Mouse (Mus musculus) kidney, embryonic 14.5 days (tissue): Measurements from ENCODE around the gene Gpatch2l. TPM values are rescaled to one million over a fixed set of nuclear protein-coding genes. Genes with fewer than 3 reads are reported as not detected.

Experiments
- ATAC-seq: fragments of 200-750 bp; cut with Nextera tagmentation; 2 replicates; pipeline ENCODE4 v1.8.0; 2017; ENCODE audit warnings: moderate number of reproducible peaks, mild to moderate bottlenecking, moderate TSS enrichment, moderate library complexity; ENCODE audit not compliant: low FRiP score, low TSS enrichment
- H3K27ac ChIP-seq: fragments of 300-500 bp; sonication (generic); 2 replicates; pipeline ENCODE4 v1.5.1; 2014; ENCODE audit warnings: low read depth, mild to moderate bottlenecking, low read length, moderate library complexity, mixed read lengths
- H3K27me3 ChIP-seq: fragments of 300-500 bp; sonication (generic); 2 replicates; pipeline ENCODE4 v1.6.1; 2014; ENCODE audit warnings: mild to moderate bottlenecking, low read length; ENCODE audit not compliant: control insufficient read depth, insufficient read depth
- H3K36me3 ChIP-seq: fragments of 300-500 bp; sonication (generic); 2 replicates; pipeline ENCODE4 v1.6.1; 2014; ENCODE audit warnings: low read length, mixed read lengths; ENCODE audit not compliant: control insufficient read depth, insufficient read depth
- H3K4me1 ChIP-seq: fragments of 300-500 bp; sonication (generic); 2 replicates; pipeline ENCODE4 v1.6.1; 2014; ENCODE audit warnings: low read length, mixed read lengths; ENCODE audit not compliant: control insufficient read depth, insufficient read depth
- H3K4me2 ChIP-seq: fragments of 300-500 bp; sonication (generic); replicated peaks from 2 replicates; pipeline ENCODE4 v1.6.1; 2014; ENCODE audit warnings: low read depth, mild to moderate bottlenecking, low read length
- H3K4me3 ChIP-seq: fragments of 300-500 bp; sonication (generic); 2 replicates; pipeline ENCODE4 v1.5.1; 2014; ENCODE audit warnings: mild to moderate bottlenecking, low read length
- H3K9ac ChIP-seq: fragments of 300-500 bp; sonication (generic); 2 replicates; pipeline ENCODE4 v1.6.1; 2014; ENCODE audit warnings: low read depth, mild to moderate bottlenecking, low read length, moderate library complexity
- H3K9me3 ChIP-seq: fragments of 300-500 bp; sonication (generic); 2 replicates; pipeline ENCODE4 v1.6.1; 2016; ENCODE audit warnings: low read length; ENCODE audit not compliant: control insufficient read depth
- WGBS: fragments of 180-500 bp; shearing (Covaris S2); extraction: QIAGEN DNeasy Blood & Tissue Kit; methylation state at CpG from one replicate; pipeline ENCODE4 v1.1.7; 2014; 5-methylcytosine and 5-hydroxymethylcytosine counted together
- polyA plus RNA-seq: library from polyadenylated mRNA; unstranded; fragments of >200 nt; fragmentation: Nextera tagmentation; extraction: Ambion mirVana; gene quantifications from 2 replicates; pipeline ENCODE4 v1.2.1, GENCODE M21; 2014

Gene Gpatch2l
- polyA plus RNA-seq, 1 experiment from 2014 or later: 14.9 TPM

GRCm38 (mm10) chr12:86336887-86337286 is 95.2 kb downstream of the Gpatch2l start:
- H3K4me3 ChIP-seq: no peak overlapping the region
- no peak overlapping the region for H3K27ac ChIP-seq
- H3K4me1 ChIP-seq: no peaks in the 10 kb centered on the region
- no peaks in the 10 kb centered on the region for H3K36me3 ChIP-seq
- no peaks in the 10 kb centered on the region for H3K9me3 ChIP-seq
- no peak overlapping the region for H3K9ac ChIP-seq
- no peaks in the 10 kb centered on the region for H3K27me3 ChIP-seq
- ATAC-seq: no peak
- no peak overlapping the region for H3K4me2 ChIP-seq
- 55% methylated on average over 7 of the region's 7 CpGs for WGBS

Other genes starting within 250 kb of the Gpatch2l start
- gene Tgfb3, start 162.8 kb upstream of the Gpatch2l start, polyA plus RNA-seq: 12.7 and 17.8 TPM in 2 replicates
- gene Ift43, start 159.3 kb upstream of the Gpatch2l start, polyA plus RNA-seq: 77.0 and 87.9 TPM in 2 replicates
- 0.14 and 0.15 TPM in 2 replicates for gene Esrrb, start 119.3 kb downstream of the Gpatch2l start, polyA plus RNA-seq